Mouse (Mus musculus): ENCODE data around the gene Spata20.

- TF ChIP-seq POLR2A (IDR thresholded peaks at IDR 0.05; ENCODE audit: control insufficient read depth, extremely low read depth, insufficient read depth, low read length, poor library complexity) (no peak), CTCF (IDR thresholded peaks at IDR 0.05; ENCODE audit: borderline replicate concordance, control insufficient read depth, extremely low read depth, insufficient read depth, low read length, poor library complexity) (no peak)
Observed at GRCm38 (mm10) chr11:94475722-94476121, 10.3 kb downstream of the Spata20 start.
